In genomic region chr1:39713300-39713699, GRCm38 (mm10) we compare ENCODE assay signal across 10 mouse cellular contexts. TPM values are rescaled to one million over a fixed set of nuclear protein-coding genes. Genes with fewer than 3 reads are reported as not detected.
A peak's percentile ranks its signal among the peaks of the same experiment; 100 is the strongest.
DNase-seq lines count a peak whose midpoint lies in the region; ATAC-seq lines count a peak whose summit lies in the region.
"Had no signal": no experiment of that assay in that cellular context is flagged by ENCODE, and none has a peak within 500 bp of the region (broad histone marks: within the 10 kb centered on the region; RNA-seq: fewer than 3 reads in every experiment).

No protein-coding gene starts in this region.

- no peaks in the 10 kb centered on the region for H3K27me3 ChIP-seq in forebrain, embryonic 15.5 days
- H3K27me3 ChIP-seq in forebrain, embryonic 11.5 days (ENCODE audit: control insufficient read depth, insufficient read depth, low read length) = no peaks in the 10 kb centered on the region
- H3K27me3 ChIP-seq in kidney, embryonic 16.5 days (ENCODE audit: insufficient read depth, low read length) = no peaks in the 10 kb centered on the region
- H3K27me3 ChIP-seq in limb, embryonic 12.5 days = no peaks in the 10 kb centered on the region
- H3K27me3 ChIP-seq: Patski had no signal

- no peak overlapping the region for H3K4me3 ChIP-seq in forebrain, embryonic 15.5 days
- H3K4me3 ChIP-seq in forebrain, embryonic 11.5 days (ENCODE audit: low read depth, low read length) = no peak overlapping the region
- no peak overlapping the region for H3K4me3 ChIP-seq in kidney, embryonic 16.5 days (ENCODE audit: low read length)
- H3K4me3 ChIP-seq in limb, embryonic 12.5 days (replicated peaks) = no peak overlapping the region

- intact Hi-C loops in left cerebral cortex, postnatal 25 days (cut with DNase I) = no loop called here

- no peak for ATAC-seq in forebrain, embryonic 15.5 days (replicated peaks)
- no peak for ATAC-seq in forebrain, embryonic 11.5 days (replicated peaks; ENCODE audit: low FRiP score)
- no peak for ATAC-seq in kidney, embryonic 16.5 days (ENCODE audit: low FRiP score, low TSS enrichment)
- ATAC-seq in limb, embryonic 12.5 days (ENCODE audit: insufficient number of reproducible peaks, insufficient read depth, low FRiP score, low TSS enrichment, low read depth) = no peak

- H3K9me3 ChIP-seq in forebrain, embryonic 15.5 days = no peaks in the 10 kb centered on the region
- no peaks in the 10 kb centered on the region for H3K9me3 ChIP-seq in forebrain, embryonic 11.5 days (ENCODE audit: control insufficient read depth, low read length)
- no peaks in the 10 kb centered on the region for H3K9me3 ChIP-seq in kidney, embryonic 16.5 days (ENCODE audit: low read length)
- H3K9me3 ChIP-seq in limb, embryonic 12.5 days = no peaks in the 10 kb centered on the region

- H3K4me2 ChIP-seq in forebrain, embryonic 15.5 days (replicated peaks) = no peak overlapping the region
- H3K4me2 ChIP-seq in forebrain, embryonic 11.5 days (ENCODE audit: low read depth, low read length, severe bottlenecking) = no peak overlapping the region
- H3K4me2 ChIP-seq in kidney, embryonic 16.5 days (replicated peaks; ENCODE audit: low read depth, low read length) = no peak overlapping the region
- no peak overlapping the region for H3K4me2 ChIP-seq in limb, embryonic 12.5 days

- no peak overlapping the region for H3K9ac ChIP-seq in forebrain, embryonic 15.5 days (replicated peaks)
- H3K9ac ChIP-seq in forebrain, embryonic 11.5 days (ENCODE audit: low read length) = no peak overlapping the region
- peak overlapping the region; percentile 1; the same call in 1 of the 2 replicates for H3K9ac ChIP-seq in kidney, embryonic 16.5 days (replicated peaks; ENCODE audit: low read length)
- no peak overlapping the region for H3K9ac ChIP-seq in limb, embryonic 12.5 days (replicated peaks)

- 0 out of 2 replicates have a peak overlapping the region, but pooled peaks have one; percentile 8 for H3K27ac ChIP-seq in forebrain, embryonic 15.5 days (replicated peaks)
- H3K27ac ChIP-seq in forebrain, embryonic 11.5 days (ENCODE audit: low read depth, low read length) = no peak overlapping the region
- H3K27ac ChIP-seq in kidney, embryonic 16.5 days (ENCODE audit: low read length) = peak overlapping the region; percentile 89
- peak overlapping the region; percentile 26; the same call in 1 of the 2 replicates for H3K27ac ChIP-seq in limb, embryonic 12.5 days

- H3K36me3 ChIP-seq in forebrain, embryonic 15.5 days = no peaks in the 10 kb centered on the region
- H3K36me3 ChIP-seq in forebrain, embryonic 11.5 days (ENCODE audit: control insufficient read depth, insufficient read depth, low read length) = no peaks in the 10 kb centered on the region
- no peaks in the 10 kb centered on the region for H3K36me3 ChIP-seq in kidney, embryonic 16.5 days (ENCODE audit: insufficient read depth, low read length)
- H3K36me3 ChIP-seq in limb, embryonic 12.5 days = no peaks in the 10 kb centered on the region

- peaks cover 12% of the 10 kb centered on the region; the same call in 1 of the 2 replicates for H3K4me1 ChIP-seq in forebrain, embryonic 15.5 days
- H3K4me1 ChIP-seq in forebrain, embryonic 11.5 days (replicated peaks; ENCODE audit: control insufficient read depth, insufficient read depth, low read length) = 0 out of 2 replicates have a peak, but pooled peaks cover 2% of the 10 kb centered on the region
- peaks cover 42% of the 10 kb centered on the region for H3K4me1 ChIP-seq in kidney, embryonic 16.5 days (ENCODE audit: insufficient read depth, low read length)
- peaks cover 22% of the 10 kb centered on the region for H3K4me1 ChIP-seq in limb, embryonic 12.5 days (replicated peaks)

- WGBS in forebrain, embryonic 15.5 days = 92% methylated on average over 8 of the region's 8 CpGs
- WGBS in forebrain, embryonic 11.5 days = 89% methylated on average over 8 of the region's 8 CpGs
- WGBS in kidney, embryonic 16.5 days = 80% methylated on average over 8 of the region's 8 CpGs
- WGBS in limb, embryonic 12.5 days = 88% methylated on average over 8 of the region's 8 CpGs

- no peak for DNase-seq in forebrain, embryonic 11.5 days (ENCODE audit: low spot score)
- no peak for DNase-seq in kidney, adult 11 months
- DNase-seq in T-cell, adult 2 months (ENCODE audit: low spot score) = peak; percentile 13
- no peak for DNase-seq in right cerebral cortex, adult 2 months (ENCODE audit: low spot score in 2 of 2)
- no peak for DNase-seq in left cerebral cortex, postnatal 25 days (ENCODE audit: low spot score in 2 of 2)
- DNase-seq: midbrain, embryonic 14.5 days had no signal

RNA-seq across cellular contexts. Expression of gene Rfx8, which starts 7.5 kb away (rescaled TPM):
- 0.11 TPM in 1 of 2 replicates, not detected in the other for polyA plus RNA-seq in forebrain, embryonic 15.5 days (2015; fragmentation: Nextera tagmentation; extraction: Ambion mirVana)
- polyA plus RNA-seq in forebrain, embryonic 11.5 days (2014; fragmentation: Nextera tagmentation; extraction: Ambion mirVana) = 0.17 and 0.45 TPM in 2 replicates
- polyA plus RNA-seq in kidney, embryonic 16.5 days (2015; fragmentation: Nextera tagmentation; extraction: Ambion mirVana) = 0.17 and 0.21 TPM in 2 replicates
- polyA plus RNA-seq in limb, embryonic 12.5 days (2016; fragmentation: Nextera tagmentation; extraction: Ambion mirVana) = 1.5 and 1.7 TPM in 2 replicates
- under 1 TPM in 1 of 2 experiments, not detected in 1; 0.16 TPM for total RNA-seq in left cerebral cortex, postnatal 25 days (2021)
- polyA plus RNA-seq: Patski had no signal
